Mouse (Mus musculus) layer of hippocampus, adult 9-10 months (tissue): ENCODE measurements around the gene Cbx4.
A peak's percentile ranks its signal among the peaks of the same experiment; 100 is the strongest.
"Not testable (repeated sequence)": the region's sequence is repeated elsewhere in the genome, so short reads cannot be mapped to it uniquely, and the experiment has no call there.

Experiments used
- DNase-seq: peaks from one replicate; pipeline ENCODE4 v3.0.0; 2022; ENCODE audit warnings: low spot score

Gene Cbx4

DNA sequence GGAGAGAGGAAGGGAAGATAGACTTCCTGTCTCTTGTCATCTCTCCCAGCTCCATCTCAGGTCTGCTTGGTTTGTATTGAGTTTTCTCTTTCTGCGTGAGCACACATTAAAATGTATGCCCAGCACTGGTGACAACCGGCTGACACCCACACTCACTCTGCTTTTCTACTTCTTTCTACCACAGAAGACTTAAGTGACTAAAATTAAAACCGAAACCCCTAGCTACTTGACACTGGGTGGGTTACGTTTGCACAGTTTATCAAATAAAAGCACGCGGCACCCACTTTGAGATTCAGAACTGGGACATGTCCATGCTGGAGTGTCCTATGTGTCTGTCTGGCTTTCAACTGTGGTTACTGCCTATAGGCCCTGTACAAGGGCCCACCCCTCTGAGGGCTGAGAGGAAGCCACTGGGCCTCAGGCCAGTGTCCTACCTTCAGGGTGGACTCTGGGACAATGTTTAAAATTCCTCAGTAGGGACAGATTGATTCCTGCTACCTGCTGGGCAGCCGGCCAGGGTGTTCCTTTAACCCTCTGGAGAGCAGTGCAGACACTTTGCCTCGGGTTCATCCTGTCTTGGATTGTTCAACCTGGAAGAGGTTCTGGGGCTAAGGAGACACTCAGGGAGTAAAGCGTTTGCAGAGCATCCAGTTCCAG lies 23.5 kb upstream of the Cbx4 start:
- no peak for DNase-seq

DNA sequence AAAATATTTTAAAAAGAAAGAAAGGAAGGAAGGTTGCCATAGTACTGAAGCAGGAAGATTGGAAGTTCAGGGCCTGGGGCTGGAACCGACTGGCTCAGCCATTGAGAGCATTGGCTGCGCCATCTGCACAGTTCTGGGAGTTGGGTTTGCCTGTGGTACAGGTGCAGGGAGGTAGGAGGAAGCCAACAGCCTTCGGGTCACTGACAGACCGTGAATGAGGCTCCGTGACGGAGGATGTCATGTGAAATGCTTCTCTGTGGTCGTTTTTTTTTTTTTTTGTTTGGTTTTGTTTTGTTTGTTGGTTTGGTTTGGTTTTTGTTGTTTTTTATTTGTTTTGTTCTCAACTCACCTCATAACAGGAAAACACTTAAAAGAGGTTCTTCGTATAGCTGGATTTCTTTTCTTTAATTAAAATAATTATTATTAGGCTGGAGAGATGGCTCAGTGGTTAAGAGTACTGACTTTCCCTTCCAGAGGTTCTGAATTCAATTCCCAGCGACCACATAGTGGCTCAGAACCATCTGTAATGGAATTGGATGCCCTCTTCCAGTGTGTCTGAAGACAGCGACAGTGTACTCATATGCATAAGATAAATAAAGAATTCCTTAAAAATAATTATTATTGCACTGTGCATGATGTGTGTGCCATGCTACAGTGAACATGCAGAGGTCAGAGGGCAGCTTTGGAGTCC lies 22.7 kb upstream of the Cbx4 start:
- no peak for DNase-seq

DNA sequence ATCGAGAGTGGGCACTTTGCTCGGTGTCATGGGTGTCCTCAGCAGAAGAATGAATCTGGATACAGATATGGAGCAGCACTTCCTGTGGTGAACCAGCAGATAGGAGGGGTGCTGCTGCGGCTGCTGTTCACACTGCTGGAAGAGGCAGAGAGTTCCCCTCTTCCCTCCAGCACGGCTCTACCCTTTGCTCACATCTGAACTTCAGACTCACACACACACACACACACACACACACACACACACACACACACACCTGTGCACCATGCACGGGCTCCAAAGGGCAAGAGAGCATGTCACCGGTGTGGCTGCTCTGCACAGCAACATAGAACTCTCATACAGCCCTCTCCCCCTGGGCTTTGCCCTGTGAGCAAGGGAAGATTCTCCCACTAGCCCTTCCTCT lies 20.3 kb upstream of the Cbx4 start:
- no peak for DNase-seq

- no peak for DNase-seq
Observed at GRCm38 (mm10) chr11:119105748-119106147, 19.7 kb upstream of the Cbx4 start.

DNA sequence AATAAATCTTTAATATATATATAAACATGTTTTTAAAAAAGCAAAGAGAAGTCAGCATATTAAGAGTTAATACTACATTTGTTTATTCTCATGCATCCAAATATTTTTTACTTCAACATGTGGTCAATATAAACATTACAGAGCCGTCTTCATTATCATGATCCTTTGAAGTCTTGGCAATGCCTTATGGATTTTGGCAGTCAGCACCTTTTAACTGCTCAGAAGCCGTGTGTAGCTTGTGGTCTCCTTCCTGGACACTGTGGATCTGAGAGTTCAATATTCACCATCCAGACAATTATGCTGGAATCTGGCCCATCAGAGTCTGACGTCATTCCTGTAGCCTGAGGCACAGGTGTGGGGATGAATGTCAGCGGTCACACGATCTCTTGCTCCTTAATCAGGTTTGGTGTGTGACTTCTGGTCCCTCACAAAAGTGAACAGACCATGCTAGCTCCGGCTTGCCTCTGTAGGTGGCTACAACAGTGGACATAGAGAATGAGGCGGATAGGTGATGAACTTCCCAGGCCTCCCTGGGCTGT lies 19.1 kb upstream of the Cbx4 start:
- DNase-seq: no peak

GRCm38 (mm10) chr11:119103991-119104390 lies 18.0 kb upstream of the Cbx4 start:
- no peak for DNase-seq

DNA sequence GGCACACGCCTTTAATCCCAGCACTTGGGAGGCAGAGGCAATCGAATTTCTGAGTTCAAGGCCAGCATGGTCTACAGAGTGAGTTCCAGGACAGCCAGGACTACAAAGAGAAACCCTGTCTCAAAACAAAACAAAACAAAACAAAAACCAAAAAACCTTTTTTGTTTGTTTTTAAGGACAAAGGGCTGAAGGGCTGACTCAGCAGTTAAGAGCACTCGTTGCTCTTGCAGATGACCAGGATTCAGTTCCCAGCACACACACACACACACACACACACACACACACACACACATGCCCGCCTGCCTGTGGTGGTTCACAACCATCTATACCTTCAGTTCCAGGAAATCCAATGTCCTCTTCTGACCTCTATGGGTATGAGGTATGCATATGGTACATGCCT lies 14.3 kb upstream of the Cbx4 start:
- DNase-seq: not testable (repeated sequence)

- no peak for DNase-seq
Observed at GRCm38 (mm10) chr11:119098202-119098601, 12.2 kb upstream of the Cbx4 start.

DNA sequence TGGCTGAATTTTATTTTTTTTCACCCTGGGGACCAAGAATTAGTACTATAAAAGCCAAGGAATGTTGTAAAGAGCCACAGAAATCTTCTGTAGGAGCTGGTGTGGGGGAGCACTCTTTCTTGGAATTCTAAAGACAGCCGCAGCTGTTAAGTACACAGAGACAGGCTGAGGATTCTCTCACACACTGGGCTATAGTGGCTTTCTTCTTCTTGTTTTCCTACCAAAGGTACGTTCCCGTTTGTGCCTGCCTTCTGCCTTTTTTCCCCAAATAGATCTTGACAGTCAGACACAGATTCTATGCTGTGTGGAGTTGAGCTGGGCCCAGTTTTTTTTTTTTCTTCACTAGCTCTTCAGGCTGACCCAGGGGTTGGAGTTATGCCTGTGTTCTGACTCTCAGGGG lies 9.4 kb upstream of the Cbx4 start:
- no peak for DNase-seq

DNA sequence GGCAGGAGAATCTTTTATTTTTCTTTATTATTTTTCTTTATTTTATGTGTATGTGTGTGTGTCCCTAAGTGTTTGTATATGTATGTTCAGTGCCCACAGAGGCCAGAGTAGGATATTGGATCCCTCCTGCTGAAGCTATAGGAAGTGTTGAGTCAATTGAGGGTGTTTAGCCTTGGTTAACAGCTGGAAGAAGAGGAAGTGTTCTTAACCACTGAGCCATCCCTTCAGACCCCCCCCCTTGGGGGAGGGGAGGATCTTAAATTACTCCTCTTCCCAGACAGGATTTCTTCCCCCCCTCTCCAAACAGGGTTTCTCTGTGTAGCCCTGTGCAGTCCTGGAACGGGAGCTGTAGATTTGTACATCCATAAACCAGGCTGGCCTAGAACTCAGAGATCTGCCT lies 7.3 kb upstream of the Cbx4 start:
- no peak for DNase-seq

GRCm38 (mm10) chr11:119092286-119092685 lies 6.3 kb upstream of the Cbx4 start:
- DNase-seq: no peak

DNA sequence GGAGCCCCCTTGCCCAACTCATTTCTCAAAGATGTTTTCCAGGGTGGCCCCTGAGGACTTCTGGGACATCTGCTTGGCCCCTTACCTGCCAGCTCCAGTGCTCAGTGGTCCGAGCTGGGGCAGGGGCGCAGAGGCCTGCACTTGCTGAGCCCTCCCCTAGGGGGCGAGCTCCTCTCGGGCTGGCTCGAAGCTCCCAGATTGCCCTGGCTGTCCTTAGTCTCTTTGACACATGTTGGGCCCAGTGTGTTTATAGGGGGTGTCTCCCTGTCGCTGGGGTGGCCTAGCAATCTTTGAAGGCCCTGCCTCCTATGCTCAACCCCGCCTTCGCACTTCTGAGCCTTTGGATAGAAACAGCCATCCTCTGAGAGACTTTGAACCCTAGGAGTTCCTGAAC lies 5.6 kb upstream of the Cbx4 start:
- DNase-seq: no peak

DNA sequence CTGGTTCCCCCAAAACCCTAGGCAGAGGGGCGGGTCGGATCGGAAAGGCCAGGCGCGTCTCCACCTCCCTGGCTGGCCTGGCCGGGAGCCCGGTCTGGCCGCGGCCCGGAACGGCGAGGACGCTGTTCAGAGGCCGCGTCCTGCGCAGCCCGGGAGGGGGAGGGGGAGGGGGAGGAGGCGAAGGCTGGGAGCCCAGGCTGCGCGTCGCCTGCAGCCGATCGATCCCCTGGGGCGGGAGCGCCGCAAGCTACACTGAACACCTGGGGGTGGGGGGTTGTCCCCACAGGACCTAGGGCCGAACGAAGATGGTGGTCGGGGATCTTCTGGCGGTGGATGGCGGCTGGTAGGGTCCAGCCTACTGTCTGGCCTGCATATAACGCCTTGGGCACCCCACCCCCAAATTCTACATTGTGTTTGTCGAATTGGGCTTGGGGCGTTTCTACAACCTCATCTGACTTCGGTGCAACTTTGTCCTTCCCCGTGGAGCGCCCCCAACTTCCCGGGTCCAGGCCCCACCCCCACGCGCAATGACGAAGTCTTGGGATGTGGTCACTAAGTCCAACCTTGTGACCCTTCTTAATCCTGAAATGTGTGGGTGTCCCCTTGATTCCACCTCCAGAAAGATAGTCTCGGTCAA lies 5.1 kb upstream of the Cbx4 start:
- no peak for DNase-seq

- no peak for DNase-seq
Observed at GRCm38 (mm10) chr11:119090076-119090960, 4.3 kb upstream of the Cbx4 start.

- DNase-seq: no peak
Observed at GRCm38 (mm10) chr11:119089235-119090075, 3.4 kb upstream of the Cbx4 start.

GRCm38 (mm10) chr11:119088391-119089234 lies 2.6 kb upstream of the Cbx4 start:
- DNase-seq: no peak

DNA sequence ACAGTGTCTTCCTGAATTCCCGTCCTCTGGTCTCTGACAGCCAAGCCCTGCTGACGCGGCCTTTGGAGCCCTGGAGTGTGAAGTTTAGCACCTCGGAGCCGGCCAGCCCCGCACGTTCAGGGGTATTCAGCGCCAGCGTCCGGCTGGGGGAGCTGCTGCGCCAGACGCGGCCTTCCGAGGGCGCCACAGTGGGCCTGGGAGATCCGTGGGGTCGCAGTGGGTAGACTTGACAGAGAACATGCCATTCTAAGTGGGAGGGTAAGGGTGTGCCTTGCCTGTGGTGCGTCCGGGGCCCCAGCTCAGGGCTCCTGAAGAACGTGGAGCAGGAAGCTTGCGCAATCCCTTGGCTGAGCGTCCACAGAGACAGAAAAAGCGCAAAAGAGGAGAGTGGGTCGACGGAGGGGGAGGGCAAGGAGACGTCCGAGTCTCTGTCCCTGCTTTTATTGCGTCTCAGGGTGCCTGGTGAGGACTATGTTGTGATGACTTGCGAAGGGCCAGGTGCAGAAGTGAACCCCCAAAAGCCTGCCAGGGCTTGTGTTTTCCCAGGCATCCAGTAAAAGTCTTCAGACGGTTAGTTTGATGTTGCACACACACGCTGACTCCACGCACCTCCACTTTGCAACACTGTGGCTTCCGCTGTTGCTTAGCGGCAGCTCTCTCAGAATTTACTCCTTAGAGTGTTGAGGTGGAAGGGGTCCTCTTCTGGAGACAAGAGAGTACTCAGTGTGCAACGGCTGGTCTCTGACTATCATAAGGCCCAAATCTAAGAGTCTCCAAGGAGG lies 1.5 kb upstream of the Cbx4 start:
- no peak for DNase-seq

DNA sequence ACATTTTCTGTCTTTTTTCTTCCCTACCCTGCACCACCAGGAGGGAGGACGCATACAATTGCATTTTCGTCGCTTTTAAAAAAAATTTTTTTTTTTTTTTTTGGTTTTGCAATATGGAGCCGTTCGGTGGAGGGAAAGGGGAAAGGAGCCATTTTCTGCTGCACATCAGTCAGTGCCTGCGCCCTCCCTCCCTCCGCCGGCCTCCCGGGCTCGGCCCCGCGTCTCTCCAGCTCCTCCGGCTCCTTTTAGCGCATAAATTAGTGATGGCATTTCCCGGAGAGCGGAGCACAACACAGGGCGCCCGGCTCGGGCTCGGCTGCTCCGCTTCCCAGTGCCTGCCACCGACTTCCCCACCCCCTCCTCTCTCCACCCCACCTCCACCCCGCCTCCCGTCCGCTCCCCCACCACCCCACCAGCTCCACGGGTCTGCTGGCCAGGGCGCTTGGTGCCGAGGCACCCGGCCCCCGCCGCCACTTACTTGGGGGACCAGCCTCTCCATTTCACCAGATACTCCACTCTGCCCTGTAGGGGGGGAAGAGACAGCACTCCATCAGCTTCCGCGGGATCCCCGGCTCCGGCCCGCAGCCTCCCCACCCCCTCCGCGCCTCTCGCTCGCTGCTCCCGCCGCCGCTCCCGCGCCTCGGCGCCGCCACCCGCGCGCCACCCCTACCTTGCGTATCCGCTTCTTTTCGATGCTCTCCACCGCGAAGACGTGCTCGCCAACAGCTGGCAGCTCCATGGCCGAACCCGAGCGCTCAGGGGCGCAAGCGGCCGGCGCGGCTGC lies 550 bp downstream of the Cbx4 start:
- DNase-seq: peak; percentile 60
